8 mouse cellular contexts compared by ENCODE assay signal in genomic region chr9:31385947-31386354, GRCm38 (mm10). TPM values are rescaled to one million over a fixed set of nuclear protein-coding genes. Genes with fewer than 3 reads are reported as not detected.
DNase-seq lines count a peak whose midpoint lies in the region; ATAC-seq and TF ChIP-seq lines count a peak whose summit lies in the region.

Gene Nfrkb (plus strand): TSS chr9:31386192.

- ATAC-seq in forebrain, embryonic 12.5 days (ENCODE audit: low FRiP score) = peak; percentile 98
- peak; percentile 99 for ATAC-seq in heart, postnatal 0 days (ENCODE audit: insufficient read depth, low read depth)
- ATAC-seq in liver, embryonic 16.5 days (ENCODE audit: low read depth) = peak; percentile 99
- ATAC-seq in neural tube, embryonic 13.5 days (ENCODE audit: low read depth) = peak; percentile 98

- WGBS in forebrain, embryonic 12.5 days = under 1% methylated on average over 45 of the region's 46 CpGs
- 1% methylated on average over 44 of the region's 46 CpGs for WGBS in heart, postnatal 0 days
- WGBS in liver, embryonic 16.5 days (ENCODE audit: insufficient replicate concordance) = 0% methylated on average over 29 of the region's 46 CpGs
- WGBS in neural tube, embryonic 13.5 days = under 1% methylated on average over 42 of the region's 46 CpGs

- peaks cover 56% of the 10 kb centered on the region for H3K4me1 ChIP-seq in E14TG2a.4 (replicated peaks; ENCODE audit: low read depth, low read length)
- H3K4me1 ChIP-seq in forebrain, embryonic 12.5 days = peaks cover 15% of the 10 kb centered on the region
- H3K4me1 ChIP-seq in heart, postnatal 0 days (ENCODE audit: control insufficient read depth, insufficient read depth) = peaks cover 12% of the 10 kb centered on the region
- H3K4me1 ChIP-seq in liver, embryonic 16.5 days (ENCODE audit: control insufficient read depth, low read depth, low read length) = peaks cover 16% of the 10 kb centered on the region
- H3K4me1 ChIP-seq in neural tube, embryonic 13.5 days (replicated peaks) = peaks cover 27% of the 10 kb centered on the region
- peaks cover 7% of the 10 kb centered on the region for H3K4me1 ChIP-seq in testis, adult 2 months (ENCODE audit: control insufficient read depth, insufficient read depth, low read length)

- peaks cover 25% of the 10 kb centered on the region for H3K36me3 ChIP-seq in E14TG2a.4 (ENCODE audit: insufficient read depth, low read length)
- H3K36me3 ChIP-seq in forebrain, embryonic 12.5 days (replicated peaks) = peaks cover 14% of the 10 kb centered on the region
- peaks cover 13% of the 10 kb centered on the region for H3K36me3 ChIP-seq in heart, postnatal 0 days (replicated peaks; ENCODE audit: control insufficient read depth, insufficient read depth, low read length)
- H3K36me3 ChIP-seq in liver, embryonic 16.5 days (ENCODE audit: control insufficient read depth, insufficient read depth) = no peaks in the 10 kb centered on the region; the same call in 1 of the 2 replicates
- peaks cover 22% of the 10 kb centered on the region for H3K36me3 ChIP-seq in neural tube, embryonic 13.5 days
- H3K36me3 ChIP-seq in testis, adult 2 months (ENCODE audit: control insufficient read depth, insufficient read depth, low read length) = no peaks in the 10 kb centered on the region; the same call in 1 of the 2 replicates

- no peaks in the 10 kb centered on the region for H3K27me3 ChIP-seq in E14TG2a.4 (ENCODE audit: insufficient read depth, low read length)
- H3K27me3 ChIP-seq in forebrain, embryonic 12.5 days = no peaks in the 10 kb centered on the region
- no peaks in the 10 kb centered on the region for H3K27me3 ChIP-seq in heart, postnatal 0 days (ENCODE audit: control insufficient read depth, insufficient read depth, low read length)
- H3K27me3 ChIP-seq in liver, embryonic 16.5 days (ENCODE audit: control insufficient read depth, insufficient read depth, low read depth, low read length) = no peaks in the 10 kb centered on the region
- no peaks in the 10 kb centered on the region for H3K27me3 ChIP-seq in neural tube, embryonic 13.5 days
- no peaks in the 10 kb centered on the region for H3K27me3 ChIP-seq in testis, adult 2 months (ENCODE audit: control insufficient read depth, insufficient read depth, low read length)

- peak; percentile 99 for TF ChIP-seq POLR2A in testis, adult 2 months (IDR thresholded peaks at IDR 0.05; ENCODE audit: control insufficient read depth, low read depth, low read length)

- H3K4me2 ChIP-seq in forebrain, embryonic 12.5 days = peak within 1 kb of the TSS; percentile 80
- H3K4me2 ChIP-seq in heart, postnatal 0 days (ENCODE audit: low read depth, low read length) = peak within 1 kb of the TSS; percentile 74
- peak within 1 kb of the TSS; percentile 91 for H3K4me2 ChIP-seq in liver, embryonic 16.5 days (ENCODE audit: low read depth, low read length)
- H3K4me2 ChIP-seq in neural tube, embryonic 13.5 days = peak within 1 kb of the TSS; percentile 70

- TF ChIP-seq CTCF in E14TG2a.4 (conservative IDR thresholded peaks at IDR 0.05; ENCODE audit: low read length) = no peak
- no peak for TF ChIP-seq CTCF in heart, postnatal 0 days (IDR thresholded peaks at IDR 0.05; ENCODE audit: low read depth)
- TF ChIP-seq CTCF in testis, adult 2 months (IDR thresholded peaks at IDR 0.05; ENCODE audit: control insufficient read depth, insufficient read depth, insufficient replicate concordance, low read depth, low read length) = no peak

- peak within 1 kb of the TSS; percentile 89 for H3K4me3 ChIP-seq in E14TG2a.4 (replicated peaks; ENCODE audit: low read length)
- H3K4me3 ChIP-seq in forebrain, embryonic 12.5 days (replicated peaks) = peak within 1 kb of the TSS; percentile 90
- H3K4me3 ChIP-seq in heart, postnatal 0 days (ENCODE audit: low read depth, low read length) = peak within 1 kb of the TSS; percentile 96
- peak within 1 kb of the TSS; percentile 78 for H3K4me3 ChIP-seq in liver, embryonic 16.5 days (ENCODE audit: low read depth, low read length)
- peak within 1 kb of the TSS; percentile 81 for H3K4me3 ChIP-seq in neural tube, embryonic 13.5 days
- H3K4me3 ChIP-seq in testis, adult 2 months (ENCODE audit: control insufficient read depth, low read depth, low read length) = peak within 1 kb of the TSS; percentile 94

- H3K27ac ChIP-seq in forebrain, embryonic 12.5 days = peak within 1 kb of the TSS; percentile 62
- H3K27ac ChIP-seq in heart, postnatal 0 days (ENCODE audit: low read depth) = peak within 1 kb of the TSS; percentile 57; the same call in 1 of the 2 replicates
- peak within 1 kb of the TSS; percentile 67 for H3K27ac ChIP-seq in liver, embryonic 16.5 days (ENCODE audit: low read length)
- H3K27ac ChIP-seq in neural tube, embryonic 13.5 days (replicated peaks) = peak within 1 kb of the TSS; percentile 64
- H3K27ac ChIP-seq in testis, adult 2 months (ENCODE audit: control insufficient read depth, insufficient read depth, low read depth, low read length) = peak within 1 kb of the TSS; percentile 79

- DNase-seq in c-Kit-positive CD71-positive TER-119-positive erythroid progenitor cells, embryonic 14.5 days (ENCODE audit: low spot score) = peak; percentile 90
- DNase-seq in heart, postnatal 0 days (ENCODE audit: low spot score) = peak; percentile 95
- DNase-seq in kidney, postnatal 4 days = peak; percentile 98

- H3K9me3 ChIP-seq in E14TG2a.4 (ENCODE audit: low read length) = no peaks in the 10 kb centered on the region
- no peaks in the 10 kb centered on the region for H3K9me3 ChIP-seq in forebrain, embryonic 12.5 days
- H3K9me3 ChIP-seq in heart, postnatal 0 days (replicated peaks; ENCODE audit: control insufficient read depth, low read length) = no peaks in the 10 kb centered on the region
- no peaks in the 10 kb centered on the region for H3K9me3 ChIP-seq in liver, embryonic 16.5 days (replicated peaks; ENCODE audit: control insufficient read depth, low read length)
- no peaks in the 10 kb centered on the region for H3K9me3 ChIP-seq in neural tube, embryonic 13.5 days

- no peak for TF ChIP-seq EP300 in heart, postnatal 0 days (IDR thresholded peaks at IDR 0.05; ENCODE audit: low read depth)

- H3K9ac ChIP-seq in forebrain, embryonic 12.5 days = peak within 1 kb of the TSS; percentile 92
- peak within 1 kb of the TSS; percentile 86 for H3K9ac ChIP-seq in heart, postnatal 0 days (replicated peaks; ENCODE audit: low read depth, low read length)
- peak within 1 kb of the TSS; percentile 91 for H3K9ac ChIP-seq in liver, embryonic 16.5 days (ENCODE audit: low read depth, low read length)
- peak within 1 kb of the TSS; percentile 83 for H3K9ac ChIP-seq in neural tube, embryonic 13.5 days

RNA-seq across cellular contexts. Expression of gene Nfrkb, which starts in this region (rescaled TPM):
- polyA plus RNA-seq in forebrain, embryonic 12.5 days (2016; fragmentation: Nextera tagmentation; extraction: Ambion mirVana) = 30.7 and 32.4 TPM in 2 replicates
- total RNA-seq in heart, postnatal 0 days (2014; rRNA removed; ENCODE audit: low replicate concordance) = 19.7 and 34.3 TPM in 2 replicates
- 7.9 and 8.8 TPM in 2 replicates for polyA plus RNA-seq in heart, postnatal 0 days (2015; fragmentation: Nextera tagmentation; extraction: Ambion mirVana)
- 4.6 and 5.5 TPM in 2 replicates for polyA plus RNA-seq in liver, embryonic 16.5 days (2015; fragmentation: Nextera tagmentation; extraction: Ambion mirVana)
- polyA plus RNA-seq in neural tube, embryonic 13.5 days (2015; fragmentation: Nextera tagmentation; extraction: Ambion mirVana) = 24.9 and 28.2 TPM in 2 replicates
- 16.7 and 18.2 TPM in 2 replicates for polyA plus RNA-seq in testis, adult 2 months (2012; rRNA removed)

Comparison
In these comparisons a context has a peak if more than half of its experiments do, and no peak if none do; other contexts are left out.
1. Peak in every context shown above with its lines: DNase-seq, ATAC-seq, H3K4me3 ChIP-seq and H3K27ac ChIP-seq.